Mouse (Mus musculus): Measurements from ENCODE around the gene Uroc1.

Uroc1 gene

DNA sequence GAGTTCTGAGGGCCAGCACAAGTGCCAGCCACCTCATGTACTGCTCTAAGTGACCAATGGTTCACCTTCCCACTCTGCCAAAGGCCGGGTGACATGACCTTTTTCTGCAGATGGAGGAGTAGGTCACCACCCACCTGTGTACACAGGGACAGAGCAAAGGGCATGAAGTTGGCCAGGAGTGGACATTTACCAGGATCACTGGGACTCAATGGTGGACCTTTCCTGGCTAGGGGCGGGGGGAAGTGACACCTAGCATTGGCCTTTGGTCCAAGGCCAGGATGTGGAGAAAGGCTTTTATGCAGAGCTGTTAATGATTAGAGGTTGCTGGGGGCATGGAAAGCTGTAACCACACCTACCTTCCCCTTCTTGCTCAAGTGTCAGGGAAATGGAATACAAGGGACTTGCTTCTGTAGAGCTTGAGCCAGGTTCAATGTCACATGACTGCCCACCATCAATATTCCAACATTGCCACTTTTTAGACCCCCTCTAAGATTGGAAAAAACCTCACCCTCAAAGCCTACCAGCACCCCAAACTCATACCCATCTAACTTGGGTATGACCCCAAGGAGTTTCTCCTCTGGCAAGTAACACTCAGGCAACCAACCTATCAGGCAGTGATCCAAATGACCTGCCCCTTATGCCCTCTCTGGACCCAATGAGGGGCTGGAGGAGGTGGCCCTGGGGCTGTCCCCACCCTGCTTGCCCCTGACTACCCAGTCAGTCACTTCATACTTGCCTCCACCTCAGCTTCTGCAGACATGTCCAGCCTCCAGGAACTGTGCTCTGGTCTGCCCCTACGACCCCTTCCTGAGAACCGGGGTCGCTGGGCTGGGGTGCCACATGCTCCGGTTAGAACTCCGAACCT lies at the start of gene Uroc1:
Gene Uroc1 (plus strand): TSS at position 724 of the 865 bp plus-strand sequence.
- DNase-seq (ENCODE audit: low read depth): no peak

DNA sequence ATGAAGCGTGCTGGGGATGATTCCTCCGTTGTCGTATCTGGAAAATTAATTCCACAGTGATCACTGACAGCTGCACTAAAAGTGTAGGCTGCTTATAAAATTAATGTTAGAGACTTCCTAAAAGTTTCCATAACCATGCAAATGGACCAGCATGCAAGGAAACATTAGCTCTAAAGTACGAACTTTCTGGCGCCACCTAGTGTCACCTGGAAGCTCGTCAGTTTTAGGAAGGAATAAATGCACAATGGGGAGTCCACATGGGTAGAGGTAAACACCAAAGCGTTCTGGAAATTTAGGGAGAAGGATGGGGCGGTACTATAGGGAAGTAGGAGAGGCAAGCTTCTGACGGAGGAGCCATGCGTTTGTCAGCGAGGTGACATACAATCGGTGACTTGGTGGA lies 44.8 kb upstream of the Uroc1 start:
- DNase-seq (ENCODE audit: low read depth): no peak

DNA sequence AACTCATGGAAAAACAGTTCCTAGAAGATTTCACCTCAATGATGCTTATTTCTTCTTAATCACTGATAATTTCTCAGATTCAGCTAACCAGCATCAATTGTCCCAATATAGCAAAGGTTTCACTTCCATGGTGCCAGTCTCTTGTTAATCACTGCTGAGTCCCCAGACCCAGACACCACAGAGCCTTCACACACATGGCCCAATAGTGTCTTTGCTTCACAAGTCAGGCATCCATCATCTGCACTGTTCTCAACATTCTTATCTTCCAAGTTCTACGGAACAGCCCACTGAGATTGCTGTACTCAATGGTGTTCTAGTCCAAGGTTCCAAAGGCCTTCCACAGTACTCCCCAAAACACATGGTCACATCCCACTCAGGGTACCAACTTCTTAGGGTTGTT lies 32.2 kb upstream of the Uroc1 start, which contains the start of gene BC048671:
Gene BC048671 (plus strand): TSS at position 301 of the 400 bp plus-strand sequence.
- DNase-seq (ENCODE audit: low read depth): no peak

DNA sequence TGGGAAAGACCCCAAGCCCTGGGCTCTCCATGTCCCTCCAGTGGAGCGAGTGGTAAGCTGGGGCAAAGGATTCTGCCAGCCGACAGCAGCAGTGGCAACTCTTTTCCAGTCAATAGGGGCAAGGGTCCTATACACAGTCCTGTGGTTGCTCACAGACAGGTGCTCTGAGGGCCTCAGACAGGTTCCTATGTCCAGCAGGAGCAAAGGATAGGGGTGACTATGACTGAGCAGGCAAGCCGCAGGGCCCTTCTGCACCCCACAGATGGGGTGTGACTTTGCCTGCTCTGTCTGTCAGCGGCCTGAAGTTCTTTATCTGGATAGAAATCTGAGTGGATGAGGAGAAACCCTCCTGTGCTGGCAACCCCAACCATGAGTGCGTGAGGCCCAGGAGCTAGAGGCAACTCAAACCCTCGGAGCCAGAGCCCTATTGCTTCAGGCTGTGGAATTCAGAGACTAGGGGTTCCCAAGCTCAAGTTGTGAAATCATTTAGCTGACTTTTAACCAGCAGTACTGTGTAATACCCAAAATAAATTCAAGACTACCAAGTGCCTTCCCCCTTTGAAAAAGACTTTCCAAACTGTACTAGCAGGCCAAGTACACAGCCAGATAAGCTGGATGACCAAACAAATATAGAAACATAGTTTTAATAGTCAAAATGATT lies 26.6 kb upstream of the Uroc1 start:
- no peak for DNase-seq (ENCODE audit: low read depth)

DNA sequence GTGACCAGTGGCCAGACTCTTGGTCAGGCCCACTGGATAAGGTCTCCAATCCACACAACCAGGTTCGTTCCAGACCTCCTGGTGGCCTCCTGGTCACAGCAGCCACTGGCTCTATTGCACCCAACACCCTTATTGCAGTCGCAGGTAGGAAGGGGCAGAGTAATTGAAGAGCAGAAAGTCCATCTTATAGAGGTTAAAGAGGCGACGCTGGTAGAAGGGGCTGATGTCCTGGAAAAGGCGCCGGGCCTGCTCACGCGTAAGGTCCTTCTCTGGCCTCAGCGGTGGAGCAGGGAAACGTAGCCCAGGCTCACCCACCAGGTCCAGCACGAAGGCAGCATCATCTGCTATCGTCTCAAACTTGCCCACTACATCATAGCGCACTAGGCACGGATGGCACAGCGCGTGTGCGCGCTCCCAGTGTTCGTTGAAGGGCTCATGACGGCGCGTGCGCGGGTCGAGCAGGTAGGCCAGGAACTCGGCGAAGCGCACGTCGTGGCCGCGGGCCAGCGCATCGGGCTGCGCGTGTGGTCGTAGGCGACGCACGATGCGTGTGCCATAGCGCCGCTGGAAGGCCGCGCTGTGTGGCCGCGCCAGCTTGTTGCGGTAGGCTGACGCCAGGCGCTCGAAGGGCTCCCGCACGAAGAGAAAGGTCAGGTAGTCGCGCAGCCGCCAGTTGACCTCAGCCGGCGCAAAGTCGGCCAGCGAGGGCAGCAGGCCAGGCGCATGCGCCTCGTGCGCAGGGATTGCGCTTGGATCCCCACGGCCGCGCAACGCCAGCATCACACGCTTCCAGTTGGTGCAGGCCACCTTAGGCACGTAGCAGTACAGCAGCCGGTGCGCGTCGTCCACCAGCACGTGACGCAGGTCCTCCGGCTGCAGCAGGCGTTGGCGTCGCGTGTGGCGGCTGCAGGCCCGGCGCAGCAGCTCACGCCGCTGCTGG lies 24.0 kb upstream of the Uroc1 start:
- no peak for DNase-seq (ENCODE audit: low read depth)

DNA sequence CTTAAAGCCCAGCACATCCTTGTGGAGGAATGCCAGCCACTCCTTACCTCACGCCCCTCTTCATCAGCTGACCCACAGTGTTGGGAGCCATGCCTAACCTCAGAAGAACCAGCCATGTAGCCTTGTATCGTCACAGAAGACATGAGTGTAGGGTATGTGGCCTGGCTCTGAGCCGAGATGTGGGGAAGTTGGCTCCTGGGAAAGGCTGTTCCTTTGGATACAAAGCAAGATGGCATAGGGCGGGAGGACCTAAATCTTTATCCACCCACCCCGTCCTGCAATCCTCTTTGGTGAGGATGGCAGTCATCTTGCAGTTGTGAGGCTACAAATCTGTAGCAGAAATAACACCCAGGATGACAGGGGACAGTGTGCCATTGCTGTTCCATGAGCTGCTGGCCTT lies 17.1 kb upstream of the Uroc1 start:
- DNase-seq (ENCODE audit: low read depth): no peak

DNA sequence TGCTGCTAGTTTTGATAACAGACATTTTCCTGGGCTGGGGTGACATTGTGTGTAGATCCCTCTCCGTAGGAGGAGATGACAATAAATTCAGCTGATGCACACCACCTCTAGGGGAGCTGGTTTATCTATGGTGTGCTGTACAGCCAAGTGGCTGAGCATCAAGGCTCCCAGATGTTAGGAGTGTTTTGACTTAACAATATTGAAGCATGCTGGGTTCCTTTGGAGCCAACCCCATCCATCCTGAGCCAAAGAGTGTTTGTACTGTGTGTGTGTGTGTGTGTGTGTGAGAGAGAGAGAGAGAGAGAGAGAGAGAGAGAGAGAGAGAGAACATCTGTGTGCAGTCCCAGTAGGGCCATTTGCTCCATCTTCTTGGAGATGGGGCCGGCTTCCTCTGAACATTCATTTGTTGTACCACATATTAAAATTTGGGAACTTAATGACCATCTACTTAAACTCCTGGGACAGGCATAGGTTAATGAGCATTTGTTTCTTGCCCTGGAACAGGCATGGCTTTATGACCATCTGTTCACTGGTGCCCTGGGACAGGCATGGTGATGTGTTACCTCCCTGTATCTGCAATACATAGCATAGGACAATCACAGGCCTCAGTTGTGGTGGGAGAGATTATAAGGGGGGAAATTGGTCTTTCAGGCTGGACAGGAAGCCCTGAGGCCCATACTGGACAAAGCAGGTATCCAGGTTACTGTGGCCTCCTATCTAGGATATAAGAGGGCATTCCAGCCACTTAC lies 15.4 kb upstream of the Uroc1 start:
- no peak for DNase-seq (ENCODE audit: low read depth)

DNA sequence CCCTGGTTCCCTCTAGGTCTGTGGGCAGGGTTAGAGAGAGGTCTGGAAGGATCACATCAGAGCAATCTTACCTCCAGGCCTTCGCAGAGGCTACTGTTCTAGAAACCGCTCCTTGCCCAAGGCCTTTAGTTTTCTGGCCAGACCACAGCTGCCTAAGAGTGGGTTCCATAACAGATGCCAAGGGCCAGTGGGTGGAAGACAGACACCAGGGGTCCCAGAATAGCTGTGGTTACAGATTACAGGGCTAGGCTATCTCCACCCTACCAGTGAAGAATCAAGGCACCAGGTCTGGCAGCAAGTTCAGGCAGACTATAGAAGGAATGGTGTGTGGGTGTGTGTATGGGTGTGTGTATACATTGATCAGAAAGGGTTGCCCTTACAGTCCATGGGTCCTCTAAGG lies 14.1 kb upstream of the Uroc1 start:
- DNase-seq (ENCODE audit: low read depth): no peak

DNA sequence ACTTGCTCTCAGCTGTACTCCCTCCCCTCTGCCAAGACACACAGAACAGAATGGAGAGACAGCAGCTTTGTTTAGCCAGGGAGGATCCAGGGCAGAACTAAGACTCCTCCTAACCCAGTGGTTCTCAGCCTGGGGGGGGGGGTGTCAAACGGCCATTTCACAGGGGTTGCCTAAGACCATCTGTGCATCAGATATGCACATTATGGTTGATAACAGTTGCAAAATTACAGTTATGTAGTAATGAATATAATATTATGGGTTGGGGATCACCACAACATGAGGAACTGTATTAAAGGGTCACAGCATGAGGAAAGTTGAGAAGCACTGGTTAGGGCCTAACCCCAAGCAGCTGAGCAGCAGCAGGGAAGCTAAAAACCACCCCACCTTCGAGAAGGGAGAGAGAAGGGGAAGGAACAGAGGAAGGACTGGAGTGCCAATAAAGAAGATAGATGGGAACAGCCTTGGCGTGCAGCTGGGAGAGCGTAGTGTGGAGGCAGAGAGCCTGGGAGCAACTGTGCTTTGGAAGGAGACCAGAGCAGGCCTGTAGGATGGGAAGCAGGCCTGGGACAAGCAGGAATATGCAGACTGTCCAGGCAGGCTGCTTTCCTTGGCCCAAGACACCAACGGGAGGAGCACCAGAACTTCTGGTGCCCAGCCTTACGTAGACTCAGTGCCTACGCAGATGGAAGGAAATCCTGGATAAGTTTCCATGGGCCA lies 13.5 kb upstream of the Uroc1 start:
- no peak for DNase-seq (ENCODE audit: low read depth)

DNA sequence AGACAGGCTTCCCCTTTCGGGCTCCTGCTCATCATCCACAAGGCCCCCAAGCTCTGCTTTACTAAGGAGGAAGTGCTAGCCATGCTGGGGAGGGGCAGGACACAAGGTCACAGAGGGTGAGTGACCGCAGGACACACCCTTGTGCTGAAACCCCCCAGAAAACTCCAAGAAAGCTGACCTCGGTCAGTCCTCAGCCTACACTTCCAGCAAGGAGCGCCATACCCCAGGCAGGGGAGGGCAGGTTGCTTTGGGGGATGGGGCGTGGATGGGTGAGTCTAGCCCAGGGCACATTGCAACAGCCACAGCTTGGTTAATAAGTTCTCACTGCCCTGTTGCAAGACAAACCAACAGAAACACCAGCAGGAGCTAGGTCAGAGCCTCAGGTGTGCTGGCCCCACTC lies 12.7 kb upstream of the Uroc1 start:
- no peak for DNase-seq (ENCODE audit: low read depth)

DNA sequence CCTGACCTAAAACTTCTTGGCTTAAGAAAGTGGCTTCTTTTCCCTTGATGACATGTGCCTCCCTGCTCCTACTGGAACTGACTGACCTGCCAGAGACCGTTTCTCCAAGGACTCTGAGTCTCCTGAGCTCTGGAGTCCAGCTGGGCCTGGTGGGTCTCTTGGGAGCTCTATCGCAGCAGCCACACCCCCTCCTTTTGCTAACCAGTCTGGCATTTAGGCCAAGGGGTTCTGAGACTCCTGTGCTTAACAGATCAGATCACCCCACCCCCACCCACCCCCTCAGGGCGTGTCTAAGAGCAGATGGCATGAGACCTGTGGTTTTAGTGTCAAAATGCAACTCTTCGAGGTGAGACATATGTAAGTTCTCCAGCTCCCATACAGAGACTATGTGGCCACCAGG lies 11.3 kb upstream of the Uroc1 start:
- DNase-seq (ENCODE audit: low read depth): no peak

DNA sequence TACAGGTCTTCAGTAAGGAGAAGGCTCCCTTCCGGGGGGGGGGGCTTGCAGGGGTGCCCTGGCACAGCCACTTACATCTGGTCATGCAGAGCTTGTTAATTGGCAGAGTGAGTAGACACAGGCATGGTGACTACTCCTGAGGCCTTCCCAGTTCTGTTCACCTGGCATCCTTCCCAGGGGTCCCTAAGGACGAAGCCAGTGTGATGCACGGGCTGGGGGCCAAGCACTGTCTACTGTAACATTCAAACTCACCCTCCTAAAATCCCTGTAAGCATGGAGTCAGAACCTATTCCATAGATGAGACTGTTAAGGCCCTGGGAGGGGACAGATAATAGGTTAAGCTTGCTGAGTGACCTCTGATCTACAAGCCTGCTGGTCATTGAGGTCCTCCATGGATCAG lies 9.1 kb upstream of the Uroc1 start:
- no peak for DNase-seq (ENCODE audit: low read depth)

DNA sequence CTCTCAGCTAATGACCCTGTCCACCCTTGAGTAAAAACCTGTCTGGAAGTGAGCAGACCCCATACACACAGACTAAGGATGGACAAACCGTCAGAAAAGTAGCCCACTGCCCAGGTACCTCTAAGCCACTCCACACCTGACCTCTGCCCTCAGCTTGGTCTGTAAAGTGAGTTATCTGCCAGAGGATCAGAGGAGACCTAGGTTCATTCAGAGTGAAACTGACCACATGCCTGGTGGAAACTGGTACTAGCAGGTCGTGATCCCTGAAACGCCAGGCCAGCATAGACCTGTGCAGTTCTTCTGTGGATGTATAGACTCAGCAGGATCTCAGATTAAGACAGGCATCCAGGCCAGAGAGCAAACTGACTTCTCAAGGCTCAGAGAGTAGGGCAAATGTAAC lies 8.6 kb upstream of the Uroc1 start:
- DNase-seq (ENCODE audit: low read depth): no peak

DNA sequence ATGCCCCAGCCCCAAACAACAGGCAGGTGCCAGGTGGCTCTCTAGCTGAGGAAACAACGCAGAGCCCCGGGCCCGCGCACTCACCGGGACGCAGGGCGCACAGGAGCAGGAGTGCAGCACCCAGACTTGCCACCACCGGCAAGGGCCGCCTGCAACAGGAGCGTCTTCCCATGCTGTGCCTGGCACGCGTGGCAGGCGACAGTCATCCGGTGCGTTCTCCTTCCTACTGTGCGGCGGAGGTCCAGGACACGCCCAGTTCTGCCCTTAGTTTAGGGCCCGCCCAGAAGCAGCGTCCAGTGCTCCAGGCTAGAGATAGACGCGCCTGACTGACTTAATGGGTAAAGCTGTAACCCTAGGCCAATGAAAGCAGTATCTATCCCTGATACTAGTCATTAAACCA lies 8.1 kb upstream of the Uroc1 start, which contains the start of gene Chst13:
Gene Chst13 (minus strand): TSS at position 195 of the 400 bp plus-strand sequence.
- DNase-seq (ENCODE audit: low read depth): no peak

DNA sequence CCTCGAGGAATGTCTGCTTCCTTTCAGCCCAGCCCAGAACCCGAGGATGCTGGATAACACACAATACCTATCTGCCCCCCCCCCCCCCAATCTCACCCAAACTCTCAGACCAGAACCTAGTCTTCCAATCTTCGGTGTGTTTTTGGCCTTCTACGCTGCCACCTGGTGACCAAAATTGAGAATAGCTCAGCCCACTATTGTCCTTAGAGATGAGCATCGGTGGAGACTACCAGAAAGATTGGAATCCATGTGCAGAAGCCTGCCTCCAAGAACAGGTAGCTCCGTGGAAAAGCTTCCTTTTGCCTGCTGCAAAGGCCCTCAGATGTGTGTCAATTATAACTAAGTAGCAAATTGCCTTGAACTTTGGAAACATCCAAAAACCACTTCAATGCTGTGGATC lies 5.4 kb upstream of the Uroc1 start:
- DNase-seq (ENCODE audit: low read depth): no peak

DNA sequence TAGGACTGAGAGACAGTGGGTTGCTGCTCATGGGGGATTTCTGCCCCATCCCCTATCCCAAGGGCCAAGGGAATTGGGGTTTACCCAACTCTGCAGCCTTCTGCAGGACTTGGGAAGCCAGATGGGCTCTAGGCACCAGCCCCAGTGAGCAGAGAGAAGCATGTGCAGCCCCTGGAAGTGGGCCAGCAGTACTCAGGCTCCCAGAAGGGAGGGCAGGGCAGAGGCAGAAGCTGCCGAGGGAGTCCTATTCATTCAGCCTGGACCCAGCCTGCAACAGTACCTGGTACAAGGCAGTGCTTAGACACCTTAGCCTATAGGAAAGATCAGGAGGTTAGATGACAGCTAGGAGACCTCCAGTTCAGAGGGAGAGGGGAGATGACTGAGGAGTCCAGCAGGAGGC lies 3.1 kb upstream of the Uroc1 start:
- no peak for DNase-seq (ENCODE audit: low read depth)

DNA sequence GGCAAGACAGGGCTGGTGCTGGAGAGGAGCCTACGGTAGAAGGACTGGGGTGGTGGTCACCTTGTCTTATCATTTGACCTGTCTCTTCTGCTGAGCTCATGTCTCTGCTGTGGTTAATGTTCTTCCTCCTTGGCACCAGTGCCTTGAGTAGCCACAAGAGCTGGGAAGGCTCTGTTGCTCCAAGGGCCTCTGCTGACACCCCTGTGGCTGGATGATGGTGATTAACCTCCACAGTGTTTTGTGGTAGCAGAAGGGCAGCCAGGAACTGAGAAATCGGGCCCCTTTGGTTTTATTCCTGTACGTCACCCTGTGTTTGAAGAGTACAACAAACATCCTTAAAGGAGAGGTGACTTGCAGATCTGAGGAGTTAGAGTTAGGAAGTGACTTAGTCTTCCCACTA lies 1.2 kb downstream of the Uroc1 start:
- no peak for DNase-seq (ENCODE audit: low read depth)

DNA sequence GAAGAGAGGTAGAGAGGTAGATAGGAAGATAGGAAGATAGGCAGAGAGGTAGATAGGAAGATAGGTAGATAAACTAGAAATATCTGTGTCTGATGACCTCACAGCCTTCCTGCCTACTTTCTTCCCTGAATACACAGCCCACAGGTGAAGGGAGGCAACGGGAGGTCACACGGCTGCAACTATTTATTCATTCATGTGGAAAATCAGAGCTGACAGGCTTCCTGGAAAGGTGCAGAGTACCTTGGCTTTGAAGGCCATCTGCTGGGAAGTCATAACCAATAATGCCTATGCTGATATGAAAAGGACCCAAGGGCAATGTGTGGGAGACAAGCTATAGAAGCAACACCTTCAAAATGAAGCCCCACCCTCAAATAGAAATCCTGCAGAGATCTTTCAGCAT lies 9.3 kb downstream of the Uroc1 start:
- DNase-seq (ENCODE audit: low read depth): no peak

DNA sequence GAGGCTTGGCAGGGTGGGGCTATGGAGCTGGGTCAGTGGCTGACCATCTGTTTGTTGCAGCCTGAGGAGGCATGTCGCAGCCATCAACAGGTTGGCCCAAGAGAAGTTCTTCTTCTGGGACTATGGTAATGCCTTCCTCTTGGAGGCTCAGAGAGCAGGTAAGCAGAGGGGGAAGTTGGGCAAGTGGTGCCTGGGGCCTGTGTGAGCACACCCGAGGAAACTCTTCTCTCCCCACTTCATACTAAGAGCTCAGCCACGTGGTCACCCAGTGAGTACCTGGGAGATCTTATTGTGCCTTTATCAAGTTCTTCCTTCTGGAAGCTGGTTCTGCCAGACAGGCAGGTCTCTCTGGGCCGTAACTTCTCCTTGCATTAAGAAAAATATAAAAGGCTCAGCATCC lies 14.1 kb downstream of the Uroc1 start:
- no peak for DNase-seq (ENCODE audit: low read depth)

DNA sequence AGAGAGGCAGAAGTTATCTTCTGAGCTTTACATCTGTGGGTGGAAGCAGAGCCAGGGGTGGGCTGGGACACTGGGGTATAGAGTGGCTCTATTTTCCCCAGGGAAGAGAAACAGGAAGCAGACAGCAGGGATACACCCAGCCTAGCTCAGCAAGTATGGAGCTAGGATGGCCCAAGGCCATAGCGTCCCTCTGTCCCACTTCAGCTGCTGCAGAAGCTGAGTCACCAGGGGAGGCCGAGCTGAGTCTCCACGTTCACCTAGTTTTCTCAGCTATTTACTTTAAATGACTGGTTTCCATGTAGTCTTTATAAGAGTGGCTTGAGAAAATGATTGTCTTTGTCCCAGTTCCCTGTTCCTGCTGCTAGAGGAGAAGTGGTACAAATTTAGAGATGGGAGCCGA lies 15.4 kb downstream of the Uroc1 start:
- DNase-seq (ENCODE audit: low read depth): no peak

DNA sequence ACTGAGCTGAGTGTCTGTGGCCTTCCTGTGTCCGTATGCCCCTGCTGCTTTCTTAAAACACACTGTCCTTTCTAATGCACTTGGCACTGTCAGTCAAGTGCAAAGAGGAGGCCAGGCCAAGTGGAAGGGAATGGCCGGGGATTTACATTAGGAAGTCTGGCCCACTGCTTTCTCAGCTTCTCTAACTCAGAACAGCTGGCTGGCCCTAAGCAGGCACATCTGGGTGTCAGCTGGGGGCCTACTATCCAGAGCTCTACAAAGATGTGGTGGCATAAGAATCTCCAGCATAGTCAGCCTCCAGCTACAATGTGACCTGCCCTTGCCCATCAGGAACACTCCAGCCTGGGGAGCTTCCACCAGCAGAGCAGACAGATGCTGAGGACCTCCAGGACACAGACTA lies 16.9 kb downstream of the Uroc1 start:
- DNase-seq (ENCODE audit: low read depth): no peak

Data from c-Kit-positive CD71-positive TER-119-negative erythroid progenitor cells, embryonic 14.5 days (primary cell).